Mouse (Mus musculus): ENCODE measurements at regions not wholly inside any gene's neighbourhood (a gene's known extent, or its start where the extent isn't known, plus 50 kb on each side); places are given as distances from the start of the nearest gene placed in this dataset.

GRCm38 (mm10) chr17:68916531-68916930 is 90.1 kb downstream of the Tmem200c start:
- DNase-seq (ENCODE audit: low spot score): no peak

GRCm38 (mm10) chr17:68918228-68918627 is 91.8 kb downstream of the Tmem200c start:
- no peak for DNase-seq (ENCODE audit: low spot score)

GRCm38 (mm10) chr17:68923271-68923670 is 96.8 kb downstream of the Tmem200c start:
- no peak for DNase-seq (ENCODE audit: low spot score)

- DNase-seq (ENCODE audit: low spot score): no peak
These were observed 101.0 kb downstream of the Tmem200c start for GRCm38 (mm10) chr17:68927418-68927817.

- no peak for DNase-seq (ENCODE audit: low spot score)
These were observed 102.3 kb downstream of the Tmem200c start for GRCm38 (mm10) chr17:68928691-68929090.

- DNase-seq (ENCODE audit: low spot score): no peak
These were observed 106.8 kb downstream of the Tmem200c start for GRCm38 (mm10) chr17:68933265-68933664.

- no peak for DNase-seq (ENCODE audit: low spot score)
These were observed 107.6 kb downstream of the Tmem200c start for GRCm38 (mm10) chr17:68934066-68934465.

- DNase-seq (ENCODE audit: low spot score): no peak
These were observed 109.6 kb downstream of the Tmem200c start for GRCm38 (mm10) chr17:68936016-68936415.

- DNase-seq (ENCODE audit: low spot score): no peak
These were observed 119.2 kb upstream of the Epb41l3 start for GRCm38 (mm10) chr17:68956275-68956674.

GRCm38 (mm10) chr17:68961160-68961559 is 114.3 kb upstream of the Epb41l3 start:
- no peak for DNase-seq (ENCODE audit: low spot score)

- no peak for DNase-seq (ENCODE audit: low spot score)
These were observed 99.9 kb upstream of the Epb41l3 start for GRCm38 (mm10) chr17:68975606-68976005.

- no peak for DNase-seq (ENCODE audit: low spot score)
These were observed 97.3 kb upstream of the Epb41l3 start for GRCm38 (mm10) chr17:68978151-68978550.

GRCm38 (mm10) chr17:68981120-68981519 is 94.4 kb upstream of the Epb41l3 start:
- no peak for DNase-seq (ENCODE audit: low spot score)

GRCm38 (mm10) chr17:68982094-68982493 is 93.4 kb upstream of the Epb41l3 start:
- DNase-seq (ENCODE audit: low spot score): no peak

- DNase-seq (ENCODE audit: low spot score): no peak
These were observed 75.6 kb upstream of the Epb41l3 start for GRCm38 (mm10) chr17:68999913-69000312.

- DNase-seq (ENCODE audit: low spot score): no peak
These were observed 71.4 kb upstream of the Epb41l3 start for GRCm38 (mm10) chr17:69004051-69004450.

GRCm38 (mm10) chr17:69006272-69006671 is 69.2 kb upstream of the Epb41l3 start:
- peak; percentile 16 for DNase-seq (ENCODE audit: low spot score)
